Mouse (Mus musculus) CH12.LX (cell line): Measurements from ENCODE around the gene Osbp.

ENCODE experiments used
- BHLHE40 ChIP-seq: IDR thresholded peaks from 2 replicates; pipeline ENCODE4 v1.6.1; 2011; ENCODE audit warnings: mild to moderate bottlenecking, low read depth, low read length, improper control_type of control experiment
- CTCF ChIP-seq, 2 experiments: IDR thresholded peaks in 1 of 2; conservative IDR thresholded peaks in 1 of 2; 2 replicates each; pipeline ENCODE4 v1.5.1; 2011 to 2012; ENCODE audit warnings: low read depth in 2 of 2, low read length in 2 of 2, improper control_type of control experiment in 1 of 2, inconsistent platforms in 1 of 2, mild to moderate bottlenecking in 1 of 2, moderate library complexity in 1 of 2
- EP300 ChIP-seq: IDR thresholded peaks from 2 replicates; pipeline ENCODE4 v1.6.1; 2011; ENCODE audit warnings: low read length, improper control_type of control experiment
- IRF4 ChIP-seq: IDR thresholded peaks from 2 replicates; pipeline ENCODE4 v1.6.1; 2014; ENCODE audit warnings: low read depth, mild to moderate bottlenecking, inconsistent platforms, low read length, improper control_type of control experiment
- JUND ChIP-seq: conservative IDR thresholded peaks from 2 replicates; pipeline ENCODE4 v1.6.1; 2011; ENCODE audit warnings: low read depth, low read length, improper control_type of control experiment
- MAFK ChIP-seq: IDR thresholded peaks from 2 replicates; pipeline ENCODE4 v1.6.1; 2011; ENCODE audit warnings: low read length, improper control_type of control experiment; ENCODE audit not compliant: insufficient replicate concordance
- POLR2A ChIP-seq: IDR thresholded peaks from 2 replicates; pipeline ENCODE4 v1.6.1; 2011; ENCODE audit warnings: low read depth, mild to moderate bottlenecking, improper control_type of control experiment, low read length
- SMC3 ChIP-seq: IDR thresholded peaks from 2 replicates; pipeline ENCODE4 v1.6.1; 2011; ENCODE audit warnings: low read depth, low read length, improper control_type of control experiment
- USF1 ChIP-seq: IDR thresholded peaks from 2 replicates; pipeline ENCODE4 v1.6.1; 2014; ENCODE audit warnings: low read depth, mild to moderate bottlenecking, inconsistent platforms, low read length, improper control_type of control experiment

- TF ChIP-seq POLR2A (no peak), MAFK (no peak), JUND (no peak), SMC3 (no peak), CTCF (conservative IDR thresholded peaks at IDR 0.05 in 1 of 2, IDR thresholded peaks at IDR 0.05 in 1 of 2; ENCODE audit: low read depth in 2 of 2, low read length in 2 of 2) (no peak), USF1 (no peak), IRF4 (no peak), EP300 (no peak), BHLHE40 (no peak)
Measured at GRCm38 (mm10) chr19:11950747-11951146, 15.0 kb upstream of the Osbp start.
